Mouse (Mus musculus): ENCODE measurements around the gene Fam214a.
"Not testable (repeated sequence)": the region's sequence is repeated elsewhere in the genome, so short reads cannot be mapped to it uniquely, and the experiment has no call there.

Fam214a gene

DNA sequence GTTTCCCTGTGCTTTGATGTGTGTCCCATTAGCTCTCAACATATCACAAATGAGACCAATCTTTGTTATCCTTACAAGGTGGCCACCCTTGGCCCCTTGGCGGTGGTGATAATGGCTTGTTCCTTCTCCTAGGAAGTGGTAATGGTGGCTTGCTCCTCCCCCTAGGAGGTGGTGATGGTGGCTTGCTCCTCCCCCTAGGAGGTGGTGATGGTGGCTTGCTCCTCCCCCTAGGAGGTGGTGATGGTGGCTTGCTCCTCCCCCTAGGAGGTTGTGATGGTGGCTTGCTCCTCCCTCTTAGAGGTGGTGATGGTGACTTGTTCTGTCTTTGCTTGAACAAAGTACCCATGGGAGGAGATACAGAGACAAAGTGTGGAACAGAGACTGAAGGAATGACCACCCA is 30.0 kb downstream of the Fam214a start:
- not testable (repeated sequence) for DNase-seq

DNA sequence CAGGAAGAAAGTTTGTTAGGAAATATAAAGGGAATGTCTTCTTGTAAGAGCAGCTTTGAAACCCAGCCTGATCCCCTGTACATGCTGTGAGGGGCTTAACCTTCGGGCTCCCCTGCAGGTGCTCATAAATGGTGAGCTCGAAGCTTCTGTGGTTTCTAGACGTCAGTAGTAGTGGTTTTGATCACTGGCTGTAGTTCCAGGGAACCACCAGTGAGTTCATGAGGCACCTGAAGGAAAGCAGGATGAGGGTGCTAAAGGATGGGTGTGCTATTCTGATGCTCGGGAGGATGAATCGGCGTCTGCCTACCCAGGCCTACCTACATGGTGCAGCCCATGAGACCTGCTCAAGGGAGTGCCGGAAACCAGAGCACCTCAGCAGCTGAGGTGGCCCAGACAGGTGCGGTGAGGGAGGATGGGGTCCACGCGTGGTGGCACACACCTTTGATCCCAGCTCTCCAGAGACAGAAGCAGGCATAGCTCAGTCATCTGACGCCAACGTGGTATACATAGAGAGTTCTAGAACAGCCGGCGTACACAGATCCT is 32.6 kb downstream of the Fam214a start:
- no peak for DNase-seq

DNA sequence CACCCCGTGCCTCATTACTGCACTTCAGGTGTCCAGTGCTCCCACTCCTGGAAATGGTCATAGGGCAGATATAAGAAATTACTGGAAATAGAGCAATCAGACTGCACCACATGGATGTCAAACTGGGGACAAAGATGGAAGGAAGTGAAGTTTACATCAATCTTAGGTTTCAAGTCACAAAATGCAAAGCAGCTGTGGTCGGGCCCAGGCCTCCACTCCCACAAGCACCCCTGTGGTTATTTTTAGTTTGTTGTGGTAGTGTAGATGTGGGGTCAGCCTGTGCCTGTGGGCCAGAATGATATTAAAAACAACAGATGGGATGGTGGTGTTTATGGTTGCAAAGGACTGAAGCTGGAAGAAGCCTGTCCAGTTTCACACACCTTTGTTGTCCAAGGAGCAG is 33.1 kb downstream of the Fam214a start:
- DNase-seq: no peak

DNA sequence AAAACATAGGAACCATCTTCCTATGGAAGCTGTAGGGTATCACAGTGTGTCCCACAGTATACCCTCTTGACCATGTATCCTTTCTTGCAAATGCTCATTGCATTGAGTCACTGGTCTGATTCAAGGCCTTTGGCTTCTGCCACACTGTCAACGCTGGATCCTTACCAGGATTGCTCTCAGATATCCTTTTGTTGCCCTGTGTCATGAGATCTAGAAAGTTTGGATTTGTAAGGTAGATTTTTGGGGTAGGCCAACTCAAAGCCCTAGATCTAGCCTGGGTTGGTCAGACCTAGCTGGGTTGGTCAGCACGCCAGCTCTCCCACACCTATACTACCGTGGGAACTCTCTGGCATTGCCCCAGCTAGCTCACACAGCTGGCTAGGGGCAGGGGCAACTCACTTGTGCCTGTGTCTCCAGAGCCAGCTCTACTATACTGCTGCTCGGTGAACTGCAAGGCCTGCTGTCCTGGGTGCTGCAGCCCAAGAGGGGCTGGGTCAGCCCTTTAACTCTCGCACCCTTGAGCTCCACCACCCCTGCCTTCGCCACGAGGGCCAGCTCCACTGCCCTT is 36.3 kb downstream of the Fam214a start:
- no peak for DNase-seq

DNA sequence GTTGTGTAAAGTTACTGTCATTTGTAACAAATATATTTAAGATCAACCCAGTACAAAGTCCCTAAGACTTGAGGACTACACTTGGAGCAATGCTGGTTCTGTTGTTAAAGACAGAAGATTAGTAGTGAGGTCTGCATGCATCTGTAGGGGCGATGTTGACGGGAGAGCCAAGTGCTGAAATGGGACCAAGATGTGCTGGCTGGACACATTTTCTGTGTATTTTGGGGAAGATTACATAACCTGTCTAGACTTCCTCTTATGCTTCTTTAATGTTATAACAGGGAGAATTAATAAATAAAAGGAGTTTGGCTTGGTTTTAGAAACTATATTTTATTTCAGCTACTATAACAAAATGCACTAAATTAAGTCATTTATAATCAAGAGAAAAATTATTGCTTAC is 37.3 kb downstream of the Fam214a start:
- DNase-seq: no peak

DNA sequence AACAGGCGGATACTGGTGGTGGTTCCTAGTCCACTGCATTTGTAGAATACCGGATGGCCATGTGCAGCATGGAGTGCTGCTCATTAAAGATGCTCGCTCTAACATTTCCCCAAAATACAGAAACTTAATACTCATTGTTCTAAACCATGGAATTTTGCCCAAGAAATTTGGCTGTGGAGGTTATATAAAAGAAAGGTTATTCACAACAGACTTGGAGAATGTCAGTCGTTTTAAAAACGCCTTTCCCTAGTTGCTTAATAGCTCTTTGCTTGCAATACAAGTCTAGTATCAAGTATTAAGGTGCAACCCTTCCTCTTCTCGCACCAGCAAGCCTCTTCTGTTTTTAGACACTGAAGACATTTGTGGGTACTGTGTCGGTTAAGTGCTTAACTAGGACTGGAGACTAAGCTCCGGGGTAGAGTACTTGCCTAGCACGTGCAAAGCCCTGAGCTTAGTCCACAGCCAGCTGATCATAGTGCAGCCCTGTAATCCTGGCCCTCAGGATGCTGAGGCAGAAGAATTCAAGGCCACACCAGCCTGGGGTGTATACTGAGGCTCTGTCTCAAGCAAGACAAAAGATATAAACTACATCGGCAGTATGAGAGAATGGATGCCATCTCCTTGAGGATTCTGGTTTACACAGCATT is 42.0 kb downstream of the Fam214a start:
- no peak for DNase-seq

DNA sequence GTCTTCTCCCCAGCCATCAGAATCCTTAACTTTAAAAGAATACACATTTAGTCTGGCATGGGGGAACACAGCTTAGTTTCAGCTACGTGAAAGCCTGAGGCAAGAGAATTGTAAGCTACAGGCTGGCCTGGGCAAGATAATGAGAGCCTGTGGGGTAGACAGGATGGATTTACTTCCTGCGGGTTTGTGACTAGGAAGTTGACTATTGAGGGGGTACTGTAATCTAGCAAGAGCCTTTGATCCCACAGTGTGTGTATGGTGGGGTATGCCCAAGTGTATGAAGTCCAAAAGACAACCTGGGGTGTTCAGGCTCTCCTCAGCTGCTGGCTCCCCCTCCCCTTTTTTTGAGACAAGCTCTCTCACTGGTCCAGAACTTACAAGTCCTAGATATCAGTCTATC is 43.7 kb downstream of the Fam214a start:
- DNase-seq: no peak

DNA sequence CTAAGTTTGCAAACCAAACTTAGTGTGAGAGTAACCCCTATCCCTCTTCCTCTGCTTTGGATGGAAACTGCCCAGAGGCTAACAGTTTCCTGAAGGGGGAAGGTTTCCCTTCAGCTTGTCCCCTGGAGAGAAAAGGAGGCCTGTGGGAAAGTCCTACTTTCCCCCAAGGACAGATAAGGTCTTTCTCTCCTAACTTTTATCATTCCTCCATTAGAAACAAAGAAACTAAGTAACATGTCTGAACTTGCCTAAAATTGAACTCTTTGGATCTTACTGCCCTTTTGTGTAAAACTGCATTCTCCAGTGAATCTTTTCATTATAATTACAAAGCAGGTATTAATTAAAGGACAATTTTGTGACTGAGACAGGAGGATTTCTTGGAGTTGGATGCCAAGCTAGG is 45.3 kb downstream of the Fam214a start:
- no peak for DNase-seq

DNA sequence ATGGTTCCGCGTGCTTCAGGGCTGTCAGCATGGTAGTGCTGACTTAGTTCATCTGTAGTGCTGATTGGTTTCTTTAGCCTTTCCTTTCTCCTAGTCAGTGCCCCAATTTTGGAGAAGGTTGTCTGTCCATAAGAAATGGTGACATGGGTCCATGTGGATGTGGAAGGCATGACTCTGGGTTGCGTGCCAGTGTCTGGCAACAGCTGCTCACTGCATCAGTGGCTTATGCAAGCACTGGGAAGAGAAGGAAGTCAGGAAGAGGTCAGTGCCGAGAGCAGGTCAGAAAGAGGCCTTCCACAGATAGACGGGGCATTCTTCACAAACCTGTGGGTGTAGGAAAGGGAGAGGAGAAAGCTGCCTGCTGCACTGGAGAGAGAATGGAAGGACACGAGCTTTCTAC is 48.3 kb downstream of the Fam214a start:
- DNase-seq: no peak

DNA sequence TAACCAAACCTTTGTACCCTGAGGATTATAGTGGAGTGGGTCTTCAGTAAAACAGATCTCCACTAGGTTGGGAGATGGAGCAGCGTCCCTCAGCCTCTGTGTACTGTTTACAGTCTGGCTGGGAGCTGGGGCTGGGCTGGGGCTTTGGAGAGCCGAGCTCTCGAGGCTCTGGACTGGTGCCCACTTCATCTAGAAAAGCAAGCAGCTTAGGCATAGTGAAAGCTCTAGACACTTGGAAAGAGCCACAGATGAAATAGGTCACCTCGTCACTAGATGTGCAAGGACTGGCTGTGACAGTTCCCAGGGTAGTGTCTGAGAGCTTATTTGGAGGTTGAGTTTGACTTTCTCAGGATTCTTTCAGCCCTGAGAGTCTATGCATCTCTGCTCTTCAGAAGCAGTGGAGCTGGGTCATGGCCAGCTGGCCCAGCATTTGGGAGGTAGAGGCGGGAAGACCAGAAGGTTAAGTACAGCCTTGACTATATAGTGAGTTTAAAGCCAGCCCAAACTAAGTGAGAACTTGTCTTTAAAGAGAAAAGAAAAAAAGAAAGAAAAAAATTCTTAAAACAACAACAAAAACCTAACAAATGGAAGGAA is 49.0 kb downstream of the Fam214a start:
- peak; percentile 65 for DNase-seq

DNA sequence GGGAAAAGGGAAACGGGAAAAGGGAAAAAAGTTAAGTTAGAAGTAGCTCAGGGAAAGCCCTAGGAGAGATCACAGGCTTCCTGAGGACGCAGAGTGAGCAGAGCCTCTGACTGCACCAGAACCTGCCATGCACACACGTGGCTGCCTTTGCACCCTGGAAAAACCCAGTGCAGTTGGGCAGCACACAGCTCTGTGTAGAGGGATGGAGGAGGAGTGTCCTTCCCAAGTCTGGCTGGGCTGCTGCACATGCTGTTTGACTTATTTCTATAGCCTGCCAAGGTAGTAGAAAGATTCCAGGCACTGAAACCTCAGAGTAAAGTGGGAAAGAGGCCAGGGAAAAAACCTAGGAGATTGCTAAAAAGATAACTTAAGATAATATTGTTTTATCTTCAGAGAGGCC is 49.6 kb downstream of the Fam214a start:
- no peak for DNase-seq

DNA sequence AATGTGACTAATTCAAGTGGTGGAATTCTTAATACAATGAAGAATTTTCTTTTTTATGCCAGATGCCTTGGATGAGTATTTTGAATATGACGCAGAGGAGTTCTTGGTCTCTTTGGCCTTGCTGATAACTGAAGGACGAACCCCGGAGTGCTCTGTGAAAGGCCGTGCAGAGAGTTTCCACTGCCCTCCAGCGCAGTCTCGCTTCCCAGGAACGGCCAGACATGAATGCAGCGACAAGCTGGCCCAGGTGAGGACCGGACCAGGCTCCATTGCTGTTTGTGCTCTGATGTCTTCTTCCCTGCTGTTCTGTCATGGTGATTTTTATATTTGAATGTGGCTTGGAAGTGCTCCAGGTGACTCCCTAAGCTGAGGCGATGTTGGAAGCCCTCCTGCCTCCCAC is 51.5 kb downstream of the Fam214a start:
- DNase-seq: no peak

DNA sequence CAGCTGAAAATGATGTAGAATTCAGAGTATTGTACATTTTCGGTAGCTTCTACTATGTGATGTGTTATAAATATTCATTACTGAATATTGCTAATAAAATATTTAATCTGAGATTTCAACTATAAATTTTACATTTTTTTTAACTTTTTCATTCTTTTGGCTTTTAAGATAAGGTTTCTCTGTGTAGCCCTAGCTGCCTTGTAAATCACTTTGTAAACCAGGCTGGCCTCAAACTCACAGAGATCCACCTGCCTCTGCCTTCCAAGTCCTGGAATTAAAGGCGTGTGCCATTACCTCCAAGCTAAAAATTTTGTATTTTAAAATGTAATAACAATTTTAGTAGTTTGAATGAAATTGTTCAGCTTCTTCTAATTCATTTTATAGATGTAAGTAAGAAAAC is 63.9 kb downstream of the Fam214a start:
- no peak for DNase-seq

DNA sequence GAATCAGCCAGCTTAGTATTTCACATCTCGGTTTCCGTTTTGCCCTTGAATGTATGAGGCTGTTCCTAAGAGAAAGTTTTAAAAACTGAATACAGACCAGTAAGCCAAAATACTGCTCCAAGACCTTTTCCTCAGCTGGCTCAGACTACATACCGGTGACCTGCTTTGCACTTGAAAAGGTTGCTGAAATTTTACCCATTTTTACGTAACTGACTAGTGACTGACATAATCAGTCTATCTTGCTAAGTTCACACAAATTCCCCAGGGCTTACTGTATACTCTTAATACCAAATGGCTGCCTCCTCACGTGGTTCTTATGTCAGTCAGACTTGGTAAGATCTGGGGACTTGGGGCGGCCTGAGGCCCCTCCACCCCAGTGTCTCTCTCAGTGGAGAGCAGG is 66.5 kb downstream of the Fam214a start:
- no peak for DNase-seq

DNA sequence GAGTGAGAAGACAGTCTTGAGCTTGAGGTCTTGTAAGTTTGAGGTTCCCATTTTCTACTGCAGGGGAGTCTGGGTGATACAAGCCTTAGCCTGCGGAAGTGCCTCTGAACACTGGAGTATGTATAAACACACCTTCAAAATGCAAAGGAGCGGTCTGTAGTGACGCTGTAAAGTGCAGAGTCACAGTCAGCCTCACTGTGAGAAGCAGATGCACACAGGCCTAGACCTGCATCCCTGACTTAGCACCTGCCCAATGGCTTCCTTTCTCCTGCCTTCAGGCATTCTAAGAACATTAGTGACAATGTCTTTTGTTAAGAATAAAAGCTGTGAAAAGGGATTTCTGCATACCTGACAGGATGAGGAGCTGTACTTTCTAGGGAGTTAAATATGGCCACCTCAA is 66.9 kb downstream of the Fam214a start:
- DNase-seq: no peak

DNA sequence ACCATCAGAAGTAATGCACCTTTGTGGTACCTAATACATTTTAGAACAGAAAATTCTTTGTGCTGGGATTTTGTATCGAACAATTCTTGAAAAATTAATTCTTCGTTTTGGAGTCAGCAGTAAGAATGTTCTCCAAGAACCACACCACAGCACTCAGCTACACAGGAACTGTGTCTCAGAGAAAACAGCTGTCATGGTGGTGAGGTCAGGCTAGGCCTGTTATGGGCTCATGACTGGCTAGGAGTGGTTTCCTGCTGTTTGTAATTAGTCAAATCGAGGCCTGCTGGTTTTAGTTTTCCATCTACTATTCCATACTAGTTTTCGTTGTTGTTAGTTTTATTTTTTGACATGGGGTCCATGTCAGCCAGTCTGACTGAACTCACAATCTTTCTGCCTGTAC is 67.9 kb downstream of the Fam214a start:
- DNase-seq: no peak

DNA sequence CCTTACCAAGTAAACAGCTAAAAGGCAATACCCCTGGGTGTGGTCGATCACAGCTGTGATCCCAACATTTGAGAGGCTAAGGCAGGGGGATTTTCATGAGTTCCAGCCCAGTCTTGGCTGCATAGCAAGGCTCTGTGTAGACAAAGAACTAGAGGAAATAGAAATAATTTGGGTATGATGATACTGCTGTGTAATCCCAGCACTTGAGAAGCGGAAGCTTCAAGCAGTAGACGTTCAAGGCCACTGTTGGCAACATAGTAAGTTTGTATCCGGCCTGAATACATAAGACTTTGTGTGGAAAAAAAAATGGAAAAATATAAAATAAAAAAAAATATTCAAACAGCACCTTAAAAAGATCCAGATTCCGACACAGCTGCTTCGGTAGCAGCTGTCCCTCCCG is 69.9 kb downstream of the Fam214a start:
- DNase-seq: no peak

DNA sequence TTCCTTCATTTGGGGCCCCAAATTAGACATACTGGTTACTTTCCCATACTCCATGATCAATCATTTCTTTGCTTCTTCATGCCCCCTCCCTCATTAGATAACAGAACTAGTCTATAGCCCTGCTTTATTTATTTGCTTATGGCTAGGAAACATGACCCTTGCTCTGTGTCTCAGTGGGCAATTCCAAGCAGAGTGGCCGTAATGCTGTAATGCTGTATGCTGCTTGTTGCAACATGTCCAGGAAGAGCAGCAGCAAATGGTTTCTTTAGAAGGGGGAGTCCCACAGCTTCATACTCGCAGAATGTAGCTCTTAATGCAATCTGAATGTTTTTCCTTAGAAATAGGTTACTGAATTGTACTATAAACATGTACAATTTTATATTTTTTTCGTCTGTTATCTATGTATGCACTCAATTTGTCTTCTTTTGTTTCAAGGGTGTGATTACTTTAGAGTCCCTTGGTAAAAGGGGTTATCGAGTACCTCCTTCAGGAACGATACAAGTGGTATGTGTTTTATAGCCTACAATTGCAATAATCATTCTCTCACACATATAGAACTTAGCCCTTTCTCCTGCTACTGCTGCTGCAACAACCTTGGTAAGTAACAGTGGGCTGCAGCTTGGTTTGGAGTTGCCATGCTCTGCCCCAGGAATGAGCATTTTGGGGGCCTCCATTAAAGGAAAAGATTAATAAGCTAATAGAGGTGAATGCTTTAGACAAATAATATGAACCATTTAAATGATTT is 70.6 kb downstream of the Fam214a start:
- no peak for DNase-seq

DNA sequence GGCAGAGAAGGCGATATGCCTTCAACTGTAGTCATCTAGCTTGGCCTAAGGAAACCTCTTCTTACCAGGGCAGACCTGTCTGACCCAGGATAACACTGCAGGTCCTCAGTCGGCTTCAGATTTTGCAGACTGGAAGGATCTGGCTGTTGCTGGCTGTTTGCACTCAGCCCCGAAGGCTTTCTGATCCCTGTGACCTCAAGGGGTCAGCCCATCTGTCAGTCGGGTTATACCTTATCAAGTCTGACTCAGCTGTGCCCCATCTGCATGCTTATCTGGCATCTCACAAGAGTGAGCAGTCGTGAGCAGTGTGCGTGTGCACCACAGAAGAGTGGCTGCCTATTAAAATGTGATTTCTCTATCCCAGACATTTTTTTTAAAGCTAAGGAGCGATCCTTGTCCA is 71.4 kb downstream of the Fam214a start:
- no peak for DNase-seq

DNA sequence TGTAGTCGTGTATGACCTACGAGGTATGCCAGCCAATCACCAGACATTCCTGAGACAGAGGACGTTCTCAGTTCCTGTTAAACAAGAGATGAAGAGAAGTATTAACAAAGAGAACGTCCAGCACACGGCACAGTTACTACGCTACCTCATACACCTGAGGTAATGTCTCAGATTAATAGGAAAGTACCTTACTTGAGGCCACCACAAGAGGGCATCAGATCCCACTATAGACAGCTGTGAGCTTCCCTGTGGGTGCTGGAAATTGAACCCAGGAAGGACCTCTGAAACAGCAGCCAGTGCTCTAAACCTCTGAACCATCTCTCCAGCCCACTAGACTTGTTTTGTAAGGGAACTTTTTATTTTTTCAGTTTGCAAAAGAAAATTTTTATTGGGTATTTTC is 73.0 kb downstream of the Fam214a start:
- DNase-seq: no peak

DNA sequence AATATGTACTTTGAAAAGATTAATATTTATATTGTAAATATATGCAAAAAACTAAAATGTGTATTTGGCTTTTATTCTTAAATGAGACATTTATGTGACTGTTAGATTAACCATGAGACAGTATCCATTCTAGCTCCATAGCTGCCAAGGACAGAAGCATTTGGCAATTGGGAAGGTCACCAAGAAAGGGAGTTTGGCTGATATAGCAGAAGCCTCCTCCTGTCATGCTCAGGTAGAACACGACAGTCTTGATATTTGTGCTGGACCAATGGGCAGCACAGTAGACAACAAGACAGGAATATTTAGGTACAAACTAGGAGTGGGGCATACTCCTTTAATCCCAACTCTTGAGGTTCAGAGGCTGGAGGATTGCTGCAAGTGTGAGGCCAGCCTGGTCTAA is 79.7 kb downstream of the Fam214a start:
- no peak for DNase-seq

DNA sequence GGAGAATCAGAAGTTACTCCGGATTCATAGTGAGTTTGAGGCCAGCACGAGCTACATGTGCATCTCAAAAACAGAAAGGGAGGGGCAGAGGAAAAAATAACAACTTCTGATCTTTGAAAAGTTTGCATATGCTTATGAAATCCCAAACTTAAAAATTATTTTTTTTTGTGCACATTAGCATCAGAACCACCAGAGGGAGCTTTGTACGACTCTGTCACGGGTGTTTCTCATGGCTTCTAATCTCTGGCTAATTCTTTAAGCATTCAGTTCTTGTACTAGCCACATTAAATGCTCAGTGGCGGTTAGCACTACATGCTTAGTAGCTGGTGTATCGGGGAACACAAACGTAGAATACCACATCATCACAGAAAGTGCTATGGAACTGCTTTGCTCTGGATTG is 80.5 kb downstream of the Fam214a start:
- DNase-seq: no peak

DNA sequence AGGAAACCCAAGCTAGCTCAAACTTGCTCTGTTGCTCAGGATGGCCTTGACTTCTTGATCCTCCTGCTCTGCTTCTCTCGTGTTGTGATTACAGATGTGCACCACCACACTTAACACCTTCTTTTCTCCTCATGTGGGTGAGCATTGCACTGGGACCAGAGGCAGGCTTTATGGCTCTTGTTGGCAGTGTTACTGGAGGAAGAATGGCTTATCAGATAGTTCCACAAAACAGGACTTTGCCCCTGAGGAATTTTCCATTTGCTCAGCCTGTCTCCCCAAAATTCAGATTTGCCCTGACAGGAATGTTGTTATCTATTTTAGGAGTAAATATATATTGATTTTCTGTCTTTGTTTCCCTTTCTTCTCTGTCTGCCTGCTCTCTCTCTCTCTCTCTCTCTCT is 82.0 kb downstream of the Fam214a start:
- no peak for DNase-seq

DNA sequence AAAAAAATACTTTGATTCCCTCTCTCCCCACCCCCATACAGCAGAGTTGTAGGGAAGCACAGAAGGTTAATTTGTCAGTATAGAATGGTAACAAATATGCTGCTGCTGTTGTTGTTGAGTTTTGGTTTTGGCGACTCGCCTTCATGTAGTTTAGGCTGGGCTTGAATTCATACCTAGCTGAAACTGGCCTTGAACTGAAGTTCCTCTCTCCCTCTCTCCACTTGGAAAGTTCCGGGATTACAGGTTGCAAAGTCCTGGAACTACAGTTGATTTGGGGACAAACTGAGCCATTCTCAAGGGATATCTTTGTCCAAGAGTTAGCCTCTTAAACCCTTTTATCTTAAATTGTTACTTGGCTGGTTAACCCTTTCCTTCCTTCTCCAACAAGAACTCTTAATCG is 83.3 kb downstream of the Fam214a start:
- DNase-seq: no peak

Data from cerebellum, adult 9-11 months (tissue).